Mouse (Mus musculus) MEL (cell line): ENCODE data around the gene Dxo. TPM values are rescaled to one million over a fixed set of nuclear protein-coding genes. Genes with fewer than 3 reads are reported as not detected.

Experiments
- DNase-seq: peaks from one replicate; pipeline ENCODE4 v3.0.0; 2011; ENCODE audit warnings: low read depth, low spot score
- H3K27ac ChIP-seq: 2 replicates; pipeline ENCODE4 v1.5.1; 2012; ENCODE audit warnings: low read depth, mild to moderate bottlenecking, control low read depth, low read length, moderate library complexity; ENCODE audit not compliant: control insufficient read depth
- H3K27me3 ChIP-seq, 2 experiments: fragments of 150-350 bp in 1 of 2; sonication (generic) in 1 of 2; 2 replicates each; pipeline ENCODE4 v1.6.1; 2012; ENCODE audit warnings: low read length in 2 of 2, mild to moderate bottlenecking in 2 of 2, improper control_type of control experiment in 1 of 2, moderate library complexity in 1 of 2; ENCODE audit not compliant: insufficient read depth in 2 of 2, control insufficient read depth in 1 of 2
- H3K36me3 ChIP-seq, 2 experiments: 2 replicates each; pipeline ENCODE4 v1.6.1; 2012 to 2014; ENCODE audit warnings: low read length in 2 of 2, improper control_type of control experiment in 1 of 2, inconsistent platforms in 1 of 2, mild to moderate bottlenecking in 1 of 2; ENCODE audit not compliant: insufficient read depth in 2 of 2, control insufficient read depth in 1 of 2
- H3K4me1 ChIP-seq, 2 experiments: fragments of 150-350 bp in 1 of 2; sonication (generic) in 1 of 2; 2 replicates each; pipeline ENCODE4 v1.6.1; 2012; ENCODE audit warnings: low read length in 2 of 2, improper control_type of control experiment in 1 of 2, mild to moderate bottlenecking in 1 of 2; ENCODE audit not compliant: insufficient read depth in 2 of 2, control insufficient read depth in 1 of 2
- H3K4me3 ChIP-seq, 2 experiments: fragments of 150-350 bp in 1 of 2; sonication (generic) in 1 of 2; 2 replicates each; pipeline ENCODE4 v1.5.1; 2012; ENCODE audit warnings: low read depth in 2 of 2, low read length in 2 of 2, mild to moderate bottlenecking in 2 of 2, moderate library complexity in 2 of 2, control low read depth in 1 of 2, improper control_type of control experiment in 1 of 2; ENCODE audit not compliant: control insufficient read depth in 1 of 2, insufficient read depth in 1 of 2
- H3K79me2 ChIP-seq: 2 replicates; pipeline ENCODE4 v1.6.1; 2012; ENCODE audit warnings: mild to moderate bottlenecking, low read length, moderate library complexity; ENCODE audit not compliant: control insufficient read depth, poor library complexity, insufficient read depth
- H3K9ac ChIP-seq: 2 replicates; pipeline ENCODE4 v1.6.1; 2012; ENCODE audit warnings: low read depth, mild to moderate bottlenecking, control low read depth, low read length, moderate library complexity; ENCODE audit not compliant: control insufficient read depth, poor library complexity, severe bottlenecking
- H3K9me3 ChIP-seq: fragments of 150-350 bp; sonication (generic); replicated peaks from 2 replicates; pipeline ENCODE4 v1.6.1; 2012; ENCODE audit warnings: mild to moderate bottlenecking, low read length, improper control_type of control experiment, moderate library complexity; ENCODE audit not compliant: insufficient read depth
- BHLHE40 ChIP-seq: IDR thresholded peaks from 2 replicates; pipeline ENCODE4 v1.6.1; 2012; ENCODE audit warnings: low read depth, mild to moderate bottlenecking, inconsistent platforms, low read length, improper control_type of control experiment, borderline replicate concordance
- CHD1 ChIP-seq: IDR thresholded peaks from 2 replicates; pipeline ENCODE4 v1.6.1; 2012; ENCODE audit warnings: low read depth, mild to moderate bottlenecking, inconsistent platforms, low read length, improper control_type of control experiment
- CHD2 ChIP-seq: IDR thresholded peaks from 2 replicates; pipeline ENCODE4 v1.6.1; 2011; ENCODE audit warnings: low read length, improper control_type of control experiment
- E2F4 ChIP-seq: IDR thresholded peaks from 2 replicates; pipeline ENCODE4 v1.6.1; 2011; ENCODE audit warnings: low read depth, low read length, improper control_type of control experiment, borderline replicate concordance
- ELF1 ChIP-seq: IDR thresholded peaks from 2 replicates; pipeline ENCODE4 v1.6.1; 2014; ENCODE audit warnings: low read depth, mild to moderate bottlenecking, inconsistent platforms, low read length, improper control_type of control experiment, moderate library complexity
- ETS1 ChIP-seq: IDR thresholded peaks from 2 replicates; pipeline ENCODE4 v1.6.1; 2012; ENCODE audit warnings: low read depth, mild to moderate bottlenecking, inconsistent platforms, low read length, improper control_type of control experiment, moderate library complexity
- GABPA ChIP-seq: IDR thresholded peaks from 2 replicates; pipeline ENCODE4 v1.6.1; 2012; ENCODE audit warnings: low read depth, mild to moderate bottlenecking, inconsistent platforms, low read length, improper control_type of control experiment, moderate library complexity
- HCFC1 ChIP-seq: IDR thresholded peaks from 2 replicates; pipeline ENCODE4 v1.6.1; 2012; ENCODE audit warnings: low read depth, mild to moderate bottlenecking, inconsistent platforms, low read length, improper control_type of control experiment, moderate library complexity
- KAT2A ChIP-seq: conservative IDR thresholded peaks from 2 replicates; pipeline ENCODE4 v1.6.1; 2012; ENCODE audit warnings: low read depth, low read length, improper control_type of control experiment, inconsistent platforms
- MAFK ChIP-seq: IDR thresholded peaks from 2 replicates; pipeline ENCODE4 v1.6.1; 2011; ENCODE audit warnings: low read depth, mild to moderate bottlenecking, low read length, improper control_type of control experiment, borderline replicate concordance
- MAX ChIP-seq: IDR thresholded peaks from 2 replicates; pipeline ENCODE4 v1.6.1; 2011; ENCODE audit warnings: low read length, improper control_type of control experiment
- MAZ ChIP-seq: IDR thresholded peaks from 2 replicates; pipeline ENCODE4 v1.6.1; 2012; ENCODE audit warnings: low read depth, mild to moderate bottlenecking, inconsistent platforms, low read length, improper control_type of control experiment
- MEF2A ChIP-seq: IDR thresholded peaks from 2 replicates; pipeline ENCODE4 v1.6.1; 2014; ENCODE audit warnings: low read depth, mild to moderate bottlenecking, inconsistent platforms, low read length, improper control_type of control experiment; ENCODE audit not compliant: poor library complexity, insufficient replicate concordance, severe bottlenecking; ENCODE audit errors: extremely low read depth
- MYC ChIP-seq: IDR thresholded peaks from 2 replicates; pipeline ENCODE4 v1.6.1; 2011; ENCODE audit warnings: low read depth, mild to moderate bottlenecking, low read length, improper control_type of control experiment, moderate library complexity
- NELFE ChIP-seq: IDR thresholded peaks from 2 replicates; pipeline ENCODE4 v1.6.1; 2011; ENCODE audit warnings: low read depth, low read length, improper control_type of control experiment
- NRF1 ChIP-seq: IDR thresholded peaks from 2 replicates; pipeline ENCODE4 v1.6.1; 2014; ENCODE audit warnings: low read depth, mild to moderate bottlenecking, inconsistent platforms, low read length, improper control_type of control experiment, moderate library complexity; ENCODE audit not compliant: poor library complexity, insufficient read depth, severe bottlenecking
- POLR2A ChIP-seq, 2 experiments: IDR thresholded peaks; 2 replicates each; pipeline ENCODE4 v1.6.1; 2011 to 2012; ENCODE audit warnings: low read length in 2 of 2, mild to moderate bottlenecking in 2 of 2, control low read depth in 1 of 2, improper control_type of control experiment in 1 of 2, low read depth in 1 of 2, moderate library complexity in 1 of 2; ENCODE audit not compliant: control insufficient read depth in 1 of 2, insufficient read depth in 1 of 2, poor library complexity in 1 of 2
- POLR2AphosphoS5 ChIP-seq: IDR thresholded peaks from 2 replicates; pipeline ENCODE4 v1.6.1; 2012; ENCODE audit warnings: low read depth, borderline replicate concordance, mild to moderate bottlenecking, inconsistent platforms, low read length, moderate library complexity, mixed read lengths
- RAD21 ChIP-seq: IDR thresholded peaks from 2 replicates; pipeline ENCODE4 v1.6.1; 2011; ENCODE audit warnings: mild to moderate bottlenecking, low read depth, low read length, improper control_type of control experiment
- RCOR1 ChIP-seq: IDR thresholded peaks from 2 replicates; pipeline ENCODE4 v1.6.1; 2012; ENCODE audit warnings: low read depth, mild to moderate bottlenecking, inconsistent platforms, low read length, improper control_type of control experiment
- SMC3 ChIP-seq: IDR thresholded peaks from 2 replicates; pipeline ENCODE4 v1.6.1; 2011; ENCODE audit warnings: low read depth, low read length, improper control_type of control experiment
- TBP ChIP-seq: IDR thresholded peaks from 2 replicates; pipeline ENCODE4 v1.8.0; 2011; ENCODE audit warnings: low read depth, low read length, improper control_type of control experiment
- UBTF ChIP-seq: IDR thresholded peaks from 2 replicates; pipeline ENCODE4 v1.6.1; 2012; ENCODE audit warnings: low read depth, mild to moderate bottlenecking, inconsistent platforms, low read length, improper control_type of control experiment, moderate library complexity, borderline replicate concordance; ENCODE audit not compliant: insufficient read depth
- USF1 ChIP-seq: IDR thresholded peaks from 2 replicates; pipeline ENCODE4 v1.6.1; 2014; ENCODE audit warnings: low read depth, mild to moderate bottlenecking, inconsistent platforms, low read length, improper control_type of control experiment, moderate library complexity
- USF2 ChIP-seq, 2 experiments: IDR thresholded peaks; 2 replicates each; pipeline ENCODE4 v1.6.1; 2011 to 2012; ENCODE audit warnings: improper control_type of control experiment in 2 of 2, low read length in 2 of 2, borderline replicate concordance in 1 of 2, inconsistent platforms in 1 of 2, low read depth in 1 of 2, mild to moderate bottlenecking in 1 of 2; ENCODE audit not compliant: insufficient read depth in 1 of 2
- ZC3H11A ChIP-seq: IDR thresholded peaks from 2 replicates; pipeline ENCODE4 v1.6.1; 2012; ENCODE audit warnings: low read depth, mild to moderate bottlenecking, inconsistent platforms, low read length, improper control_type of control experiment
- ZKSCAN1 ChIP-seq: IDR thresholded peaks from 2 replicates; pipeline ENCODE4 v1.6.1; 2012; ENCODE audit warnings: low read depth, mild to moderate bottlenecking, inconsistent platforms, low read length, improper control_type of control experiment, moderate library complexity
- ZMIZ1 ChIP-seq: IDR thresholded peaks from 2 replicates; pipeline ENCODE4 v1.6.1; 2012; ENCODE audit warnings: low read depth, mild to moderate bottlenecking, inconsistent platforms, low read length, improper control_type of control experiment, moderate library complexity
- ZNF384 ChIP-seq: IDR thresholded peaks from 2 replicates; pipeline ENCODE4 v1.6.1; 2012; ENCODE audit warnings: low read depth, mild to moderate bottlenecking, inconsistent platforms, low read length, improper control_type of control experiment
- polyA plus RNA-seq, 2 experiments: library from polyadenylated mRNA; stranded (reverse) in 1 of 2; unstranded in 1 of 2; fragments of >175 nt in 1 of 2; fragments of >200 nt in 1 of 2; gene quantifications; 2 replicates each; pipeline versions ENCODE4 v1.2.1 to v1.2.4; 2012; ENCODE audit warnings: low replicate concordance in 2 of 2, low read depth in 1 of 2; ENCODE audit not compliant: insufficient read length in 2 of 2, insufficient read depth in 1 of 2, missing spikeins in 1 of 2
- total RNA-seq: library from RNA; depleted of rRNA; stranded (reverse); fragments of 300-350 nt; gene quantifications from 2 replicates; pipeline ENCODE4 v1.2.3, GENCODE M21; 2012

Dxo gene
- total and polyA plus RNA-seq, 3 experiments: 18.0 to 39.7 TPM; not detected in 1

GRCm38 (mm10) chr17:34844884-34845283 is 8.1 kb downstream of the Dxo start:
- Histone ChIP-seq H3K9me3 (no peaks in the 10 kb centered on the region), H3K9ac (no peak overlapping the region), H3K4me3 (no peak overlapping the region), H3K27ac (no peak overlapping the region), H3K79me2 (peaks cover 2% of the 10 kb centered on the region), H3K4me1 (no peaks in the 10 kb centered on the region), H3K36me3 (peaks cover 0 to 1% of the 10 kb centered on the region in 2 experiments; a peak in 3 of 4 replicates), H3K27me3 (no peaks in the 10 kb centered on the region)
- TF ChIP-seq POLR2AphosphoS5 (no peak), ZKSCAN1 (no peak), ELF1 (no peak), UBTF (no peak), POLR2A (IDR thresholded peaks at IDR 0.05; ENCODE audit: control insufficient read depth in 1 of 2, insufficient read depth in 1 of 2, low read depth in 1 of 2, low read length in 2 of 2, poor library complexity in 1 of 2) (no peak), USF2 (IDR thresholded peaks at IDR 0.05; ENCODE audit: borderline replicate concordance in 1 of 2, insufficient read depth in 1 of 2, low read depth in 1 of 2, low read length in 2 of 2) (no peak), MEF2A (no peak), RCOR1 (no peak), ZMIZ1 (no peak), RAD21 (no peak), NRF1 (no peak), ZNF384 (no peak), KAT2A (no peak), MAZ (no peak), MYC (no peak), TBP (no peak), CHD1 (no peak), BHLHE40 (no peak)
- no peak for DNase-seq

- Histone ChIP-seq H3K36me3 (peaks cover 1 to 5% of the 10 kb centered on the region in 2 experiments), H3K9ac (no peak overlapping the region), H3K27me3 (no peaks in the 10 kb centered on the region), H3K27ac (no peak overlapping the region), H3K9me3 (no peaks in the 10 kb centered on the region), H3K79me2 (peaks cover 15% of the 10 kb centered on the region), H3K4me3 (no peak overlapping the region), H3K4me1 (peaks cover 0 to 3% of the 10 kb centered on the region in 2 experiments; a peak in 2 of 4 replicates)
- DNase-seq: no peak
- no peak for TF ChIP-seq ZKSCAN1
- TF ChIP-seq ZMIZ1: no peak
- no peak for TF ChIP-seq CHD2
- no peak for TF ChIP-seq BHLHE40
- TF ChIP-seq SMC3: no peak
- no peak for TF ChIP-seq MAX
- no peak for TF ChIP-seq MAFK
- TF ChIP-seq CHD1: no peak
- no peak for TF ChIP-seq NELFE
- TF ChIP-seq RCOR1: no peak
- no peak for TF ChIP-seq USF1
- no peak for TF ChIP-seq ELF1
- TF ChIP-seq GABPA: no peak
- no peak for TF ChIP-seq E2F4
- TF ChIP-seq ZNF384: no peak
- TF ChIP-seq HCFC1: no peak
- TF ChIP-seq ZC3H11A: no peak
- TF ChIP-seq ETS1: no peak
Observed at GRCm38 (mm10) chr17:34847192-34847591, 10.4 kb downstream of the Dxo start.
